Mouse (Mus musculus): ENCODE results near the gene Hdgf. TPM values are rescaled to one million over a fixed set of nuclear protein-coding genes. Genes with fewer than 3 reads are reported as not detected.
A peak's percentile ranks its signal among the peaks of the same experiment; 100 is the strongest.
"Not testable (repeated sequence)": the region's sequence is repeated elsewhere in the genome, so short reads cannot be mapped to it uniquely, and the experiment has no call there.

The Hdgf gene
- polyA plus RNA-seq (2012; fragmentation: generic; extraction: Trizol), result 200 TPM

GRCm38 (mm10) chr3:87905880-87906485 lies at the start of gene Hdgf:
Gene Hdgf (plus strand): TSS chr3:87906321.
- peak within 1 kb of the TSS; percentile 76 for H3K4me3 ChIP-seq
- peaks cover 45% of the 10 kb centered on the region for H3K79me2 ChIP-seq (ENCODE audit: control insufficient read depth, insufficient read depth)
- peak within 1 kb of the TSS; percentile 94 for H3K4me2 ChIP-seq (ENCODE audit: low read depth)
- no peaks in the 10 kb centered on the region for H3K27me3 ChIP-seq (ENCODE audit: control insufficient read depth, insufficient read depth, insufficient read length)
- H3ac ChIP-seq (ENCODE audit: control insufficient read depth, insufficient read length), result peak within 1 kb of the TSS; percentile 95
- TF ChIP-seq TCF12 (IDR thresholded peaks at IDR 0.05; ENCODE audit: insufficient read depth, poor library complexity, severe bottlenecking) (no peak), SRF (IDR thresholded peaks at IDR 0.05; ENCODE audit: control insufficient read depth, insufficient read length, low read depth) (peak; percentile 78), MAX (IDR thresholded peaks at IDR 0.05; ENCODE audit: low read depth) (peak; percentile 45), USF1 (IDR thresholded peaks at IDR 0.05; ENCODE audit: low read depth) (peak; percentile 76), POLR2A (IDR thresholded peaks at IDR 0.05; ENCODE audit: insufficient read length, low read depth) (peak; percentile 46), E2F4 (IDR thresholded peaks at IDR 0.05; ENCODE audit: insufficient read depth) (peak; percentile 41), REST (IDR thresholded peaks at IDR 0.05; ENCODE audit: insufficient read depth, insufficient read length) (no peak), POLR2AphosphoS2 (IDR thresholded peaks at IDR 0.05; ENCODE audit: insufficient read length, low read depth) (peak; percentile 62), TCF3 (IDR thresholded peaks at IDR 0.05; ENCODE audit: insufficient read length, low read depth) (no peak), MYOD1 (IDR thresholded peaks at IDR 0.05; ENCODE audit: control insufficient read depth in 1 of 3, insufficient read length in 2 of 3, low read depth in 2 of 3) (no peak), CEBPB (IDR thresholded peaks at IDR 0.05; ENCODE audit: insufficient read depth, poor library complexity, severe bottlenecking) (no peak), MYOG (IDR thresholded peaks at IDR 0.05; ENCODE audit: control insufficient read depth in 1 of 3, insufficient read depth in 1 of 3, insufficient read length in 2 of 3, low read depth in 2 of 3) (peak in 2 of 3 experiments; percentile 29 to 35)
- H3K36me3 ChIP-seq (ENCODE audit: control insufficient read depth, insufficient read depth), result no peaks in the 10 kb centered on the region

- H3K4me2 ChIP-seq (ENCODE audit: low read depth), result no peak overlapping the region
- no peaks in the 10 kb centered on the region for H3K27me3 ChIP-seq (ENCODE audit: control insufficient read depth, insufficient read depth, insufficient read length)
- H3K36me3 ChIP-seq (ENCODE audit: control insufficient read depth, insufficient read depth), result peaks cover 13% of the 10 kb centered on the region
- H3ac ChIP-seq (ENCODE audit: control insufficient read depth, insufficient read length), result no peak overlapping the region
- no peak overlapping the region for H3K4me3 ChIP-seq
- TF ChIP-seq SRF (IDR thresholded peaks at IDR 0.05; ENCODE audit: control insufficient read depth, insufficient read length, low read depth), result no peak
- no peaks in the 10 kb centered on the region for H3K79me2 ChIP-seq (ENCODE audit: control insufficient read depth, insufficient read depth)
Measured at GRCm38 (mm10) chr3:87857666-87858065, 48.5 kb upstream of the Hdgf start.

DNA sequence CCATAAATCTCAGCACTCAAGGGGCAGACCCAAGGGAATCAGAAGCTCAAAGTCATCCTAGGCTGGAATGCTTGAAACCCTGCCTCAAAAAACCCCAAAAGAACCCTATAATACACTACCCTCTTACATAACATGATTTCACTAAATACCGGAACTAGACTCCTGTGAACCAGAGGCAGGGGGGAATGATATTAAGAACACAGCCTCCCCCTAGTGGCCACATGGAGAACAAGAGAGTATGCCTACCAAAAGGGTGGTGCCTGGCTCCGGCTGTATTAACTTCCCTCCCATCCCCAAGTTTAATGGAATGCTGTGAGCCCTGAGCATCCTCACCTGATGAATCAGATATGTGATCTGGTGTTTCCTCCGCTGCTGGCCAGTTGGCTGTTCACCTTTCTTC lies 46.3 kb upstream of the Hdgf start:
- H3ac ChIP-seq (ENCODE audit: control insufficient read depth, insufficient read length), result no peak overlapping the region
- H3K79me2 ChIP-seq (ENCODE audit: control insufficient read depth, insufficient read depth), result no peaks in the 10 kb centered on the region
- no peak overlapping the region for H3K4me3 ChIP-seq
- no peaks in the 10 kb centered on the region for H3K27me3 ChIP-seq (ENCODE audit: control insufficient read depth, insufficient read depth, insufficient read length)
- TF ChIP-seq MYOD1 (IDR thresholded peaks at IDR 0.05; ENCODE audit: control insufficient read depth in 1 of 3, insufficient read length in 2 of 3, low read depth in 2 of 3) (no peak), SRF (IDR thresholded peaks at IDR 0.05; ENCODE audit: control insufficient read depth, insufficient read length, low read depth) (no peak), TCF3 (IDR thresholded peaks at IDR 0.05; ENCODE audit: insufficient read length, low read depth) (no peak), REST (IDR thresholded peaks at IDR 0.05; ENCODE audit: insufficient read depth, insufficient read length) (no peak), POLR2AphosphoS2 (IDR thresholded peaks at IDR 0.05; ENCODE audit: insufficient read length, low read depth) (no peak), USF1 (IDR thresholded peaks at IDR 0.05; ENCODE audit: low read depth) (no peak), MYOG (IDR thresholded peaks at IDR 0.05; ENCODE audit: control insufficient read depth in 1 of 3, insufficient read depth in 1 of 3, insufficient read length in 2 of 3, low read depth in 2 of 3) (no peak), TCF12 (IDR thresholded peaks at IDR 0.05; ENCODE audit: insufficient read depth, poor library complexity, severe bottlenecking) (no peak), MAX (IDR thresholded peaks at IDR 0.05; ENCODE audit: low read depth) (no peak), E2F4 (IDR thresholded peaks at IDR 0.05; ENCODE audit: insufficient read depth) (no peak), POLR2A (IDR thresholded peaks at IDR 0.05; ENCODE audit: insufficient read length, low read depth) (no peak), CEBPB (IDR thresholded peaks at IDR 0.05; ENCODE audit: insufficient read depth, poor library complexity, severe bottlenecking) (no peak)
- no peak overlapping the region for H3K4me2 ChIP-seq (ENCODE audit: low read depth)
- peaks cover 17% of the 10 kb centered on the region for H3K36me3 ChIP-seq (ENCODE audit: control insufficient read depth, insufficient read depth)

GRCm38 (mm10) chr3:87864111-87864510 lies 42.0 kb upstream of the Hdgf start:
- peaks cover 33% of the 10 kb centered on the region for H3K36me3 ChIP-seq (ENCODE audit: control insufficient read depth, insufficient read depth)
- not testable (repeated sequence) for H3ac ChIP-seq (ENCODE audit: control insufficient read depth, insufficient read length); H3K79me2 ChIP-seq (ENCODE audit: control insufficient read depth, insufficient read depth); H3K27me3 ChIP-seq (ENCODE audit: control insufficient read depth, insufficient read depth, insufficient read length); H3K4me2 ChIP-seq (ENCODE audit: low read depth); H3K4me3 ChIP-seq

DNA sequence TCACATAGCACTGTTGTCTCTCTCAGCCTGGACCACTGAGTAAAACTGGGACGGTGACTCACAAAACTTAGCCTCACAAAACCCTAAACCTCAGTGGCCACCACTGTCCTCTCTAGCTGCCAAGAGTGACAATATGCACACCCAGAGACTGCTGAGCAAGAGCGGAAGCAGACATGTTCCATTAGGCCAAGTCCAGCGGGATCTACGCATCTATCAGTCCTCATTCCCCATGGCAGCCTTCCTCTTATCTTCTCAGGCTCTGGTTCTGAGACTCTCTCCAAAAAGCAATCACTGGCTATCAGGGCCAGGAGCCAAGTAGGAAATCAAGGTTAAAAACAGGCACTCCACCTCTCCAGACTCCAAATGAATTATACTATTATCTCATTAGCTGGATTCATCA lies 28.4 kb upstream of the Hdgf start:
- Histone ChIP-seq H3K27me3 (ENCODE audit: control insufficient read depth, insufficient read depth, insufficient read length) (no peaks in the 10 kb centered on the region), H3K36me3 (ENCODE audit: control insufficient read depth, insufficient read depth) (peaks cover 12% of the 10 kb centered on the region), H3ac (ENCODE audit: control insufficient read depth, insufficient read length) (no peak overlapping the region), H3K4me3 (no peak overlapping the region), H3K79me2 (ENCODE audit: control insufficient read depth, insufficient read depth) (peaks cover 94% of the 10 kb centered on the region), H3K4me2 (ENCODE audit: low read depth) (no peak overlapping the region)
- TF ChIP-seq TCF3 (IDR thresholded peaks at IDR 0.05; ENCODE audit: insufficient read length, low read depth) (no peak), SRF (IDR thresholded peaks at IDR 0.05; ENCODE audit: control insufficient read depth, insufficient read length, low read depth) (no peak), USF1 (IDR thresholded peaks at IDR 0.05; ENCODE audit: low read depth) (no peak), MYOG (IDR thresholded peaks at IDR 0.05; ENCODE audit: control insufficient read depth in 1 of 3, insufficient read depth in 1 of 3, insufficient read length in 2 of 3, low read depth in 2 of 3) (no peak), E2F4 (IDR thresholded peaks at IDR 0.05; ENCODE audit: insufficient read depth) (no peak), MYOD1 (IDR thresholded peaks at IDR 0.05; ENCODE audit: control insufficient read depth in 1 of 3, insufficient read length in 2 of 3, low read depth in 2 of 3) (no peak), TCF12 (IDR thresholded peaks at IDR 0.05; ENCODE audit: insufficient read depth, poor library complexity, severe bottlenecking) (no peak), POLR2AphosphoS2 (IDR thresholded peaks at IDR 0.05; ENCODE audit: insufficient read length, low read depth) (no peak), CEBPB (IDR thresholded peaks at IDR 0.05; ENCODE audit: insufficient read depth, poor library complexity, severe bottlenecking) (no peak), POLR2A (IDR thresholded peaks at IDR 0.05; ENCODE audit: insufficient read length, low read depth) (no peak), MAX (IDR thresholded peaks at IDR 0.05; ENCODE audit: low read depth) (no peak), REST (IDR thresholded peaks at IDR 0.05; ENCODE audit: insufficient read depth, insufficient read length) (no peak)
